Mouse (Mus musculus) spleen, adult 2 months (tissue): Measurements from ENCODE around the gene Sdsl.

Experiments used
- CTCF ChIP-seq: fragments of 200-500 bp; IDR thresholded peaks from 2 replicates; pipeline ENCODE4 v1.5.1; 2011; ENCODE audit warnings: mild to moderate bottlenecking, inconsistent platforms; ENCODE audit not compliant: insufficient read depth, insufficient read length, insufficient replicate concordance; ENCODE audit errors: extremely low read depth
- POLR2A ChIP-seq: fragments of 200-500 bp; IDR thresholded peaks from 2 replicates; pipeline ENCODE4 v1.6.1; 2011; ENCODE audit warnings: low read depth, low read length, inconsistent platforms

DNA sequence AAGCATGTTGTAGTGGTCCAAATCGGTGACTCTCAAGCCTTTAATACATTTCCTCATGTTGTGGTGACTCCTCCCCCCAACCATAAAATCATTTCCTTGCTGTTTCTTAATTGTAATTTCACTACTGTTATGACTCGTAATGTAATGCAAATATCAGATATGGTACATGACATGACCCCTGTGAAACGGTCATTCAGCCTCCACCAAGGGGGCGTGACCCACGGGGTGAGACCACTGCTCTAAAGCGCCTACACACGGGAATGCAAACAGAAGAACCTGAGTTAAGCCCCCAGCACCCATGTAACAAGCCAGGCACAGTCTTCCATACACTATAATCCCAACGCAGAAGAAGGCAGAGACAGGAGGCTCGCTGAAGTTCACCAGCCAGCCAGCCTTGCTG, 33.2 kb upstream of the Sdsl start:
- TF ChIP-seq CTCF (no peak), POLR2A (no peak)
